Mouse (Mus musculus): Measurements from ENCODE around the gene Isoc2a. TPM values are rescaled to one million over a fixed set of nuclear protein-coding genes. Genes with fewer than 3 reads are reported as not detected.
"Not testable (repeated sequence)": the region's sequence is repeated elsewhere in the genome, so short reads cannot be mapped to it uniquely, and the experiment has no call there.

Gene Isoc2a
- total RNA-seq (2017), result 3.8 and 6.5 TPM in 2 replicates

DNA sequence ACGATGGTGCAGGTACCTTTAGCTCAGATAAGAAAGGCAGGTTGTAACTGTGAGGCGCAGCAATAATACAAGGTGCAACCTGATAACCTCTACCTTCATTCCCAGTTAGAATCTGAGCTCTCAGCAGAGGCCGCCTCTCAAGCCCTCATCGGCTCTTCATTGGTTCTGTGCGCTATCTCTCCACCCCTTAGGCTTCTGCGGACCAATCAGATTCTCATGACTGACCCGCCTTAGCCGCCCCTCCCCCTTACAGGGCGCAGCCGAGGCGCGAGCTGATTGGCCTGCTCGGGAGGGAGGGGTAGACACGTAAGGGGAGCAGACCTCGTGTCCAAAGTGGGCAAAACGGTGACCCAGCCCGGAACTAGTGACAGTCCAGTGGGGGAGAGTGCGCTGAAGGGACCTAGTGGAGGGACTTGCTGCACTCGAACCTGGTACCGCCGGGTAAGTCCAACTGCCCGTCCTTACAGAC, at the start of gene Isoc2a:
TSS of gene Isoc2a (plus strand) at position 401 of the 469 bp plus-strand sequence.
- peak; percentile 99 for ATAC-seq (replicated peaks; ENCODE audit: low read depth, poor library complexity, severe bottlenecking)

DNA sequence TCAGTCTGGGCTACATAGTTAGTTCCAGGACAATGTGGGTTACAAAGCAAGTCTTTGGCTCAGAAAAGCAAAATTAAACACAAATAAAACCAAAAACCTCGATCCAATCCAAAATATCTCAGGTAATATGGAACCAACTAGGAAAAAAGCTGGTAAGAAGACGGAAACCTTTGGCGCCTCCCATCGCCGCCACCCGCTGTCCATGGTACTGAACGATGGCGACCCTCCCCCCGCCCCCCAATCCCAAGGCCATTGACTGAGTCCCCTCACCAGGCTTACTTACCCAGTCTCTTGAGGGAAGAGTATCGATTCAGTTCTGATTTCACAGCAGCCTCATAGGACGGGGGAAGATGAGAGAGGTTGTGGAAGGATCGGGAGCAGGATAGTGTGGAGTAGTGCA, 46.5 kb upstream of the Isoc2a start:
- no peak for ATAC-seq (replicated peaks; ENCODE audit: low read depth, poor library complexity, severe bottlenecking)

DNA sequence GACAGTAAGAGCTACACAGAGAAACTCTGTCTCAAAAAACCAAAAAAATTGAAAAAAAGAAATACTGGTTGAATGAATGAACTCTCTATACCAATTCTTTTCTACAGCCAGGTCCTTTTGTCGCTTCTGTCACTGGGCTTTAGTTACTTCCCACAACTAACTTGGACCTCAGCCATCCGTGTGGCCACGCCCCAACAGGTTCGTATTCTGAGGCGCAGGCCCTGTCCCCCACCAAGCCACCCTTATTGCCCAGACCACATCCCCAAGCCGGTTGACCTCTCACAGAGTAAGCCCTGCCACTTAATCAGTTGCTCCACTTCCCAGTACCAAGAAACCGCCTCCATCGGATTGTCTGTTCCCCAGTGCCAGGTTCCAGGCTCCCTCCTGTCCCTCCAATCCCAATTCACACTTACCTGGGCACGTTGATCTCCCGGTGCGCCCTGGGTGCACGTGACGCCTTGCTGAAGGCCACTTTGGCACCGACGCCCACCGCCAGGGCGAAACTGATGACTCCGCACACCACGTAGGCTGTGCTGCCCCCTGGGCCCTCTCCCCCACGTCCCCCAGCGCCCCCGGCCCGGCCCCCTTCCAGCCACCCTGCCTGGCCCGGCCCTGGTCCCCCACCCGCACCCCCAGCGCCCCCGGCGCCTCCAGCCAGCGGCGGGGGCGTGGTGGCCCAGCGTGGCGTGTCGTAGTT, 41.2 kb upstream of the Isoc2a start:
- ATAC-seq (replicated peaks; ENCODE audit: low read depth, poor library complexity, severe bottlenecking), result peak; percentile 22

DNA sequence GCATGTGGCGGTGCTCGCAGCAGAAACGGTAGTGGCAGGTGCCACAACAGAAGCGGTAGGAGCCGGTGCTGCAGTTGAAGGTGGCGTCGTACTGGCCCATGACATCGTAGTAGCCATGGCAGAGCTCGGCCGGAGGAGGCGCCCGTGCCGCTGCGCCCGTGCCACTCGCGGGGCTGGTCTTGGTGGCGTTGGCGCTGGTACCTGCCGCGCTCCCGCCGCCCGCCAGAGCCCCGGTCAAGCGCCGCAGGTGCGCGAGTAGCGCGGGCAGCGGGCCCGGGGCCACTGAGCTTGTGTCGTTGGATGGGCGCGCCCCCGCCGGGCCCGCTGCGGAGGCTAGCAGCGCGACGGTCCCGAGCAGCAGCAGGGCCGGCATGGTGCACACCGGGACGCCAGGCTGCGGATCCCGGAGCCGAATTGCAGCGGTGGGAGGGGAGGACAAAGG, 40.6 kb upstream of the Isoc2a start:
- ATAC-seq (replicated peaks; ENCODE audit: low read depth, poor library complexity, severe bottlenecking), result peak; percentile 98

DNA sequence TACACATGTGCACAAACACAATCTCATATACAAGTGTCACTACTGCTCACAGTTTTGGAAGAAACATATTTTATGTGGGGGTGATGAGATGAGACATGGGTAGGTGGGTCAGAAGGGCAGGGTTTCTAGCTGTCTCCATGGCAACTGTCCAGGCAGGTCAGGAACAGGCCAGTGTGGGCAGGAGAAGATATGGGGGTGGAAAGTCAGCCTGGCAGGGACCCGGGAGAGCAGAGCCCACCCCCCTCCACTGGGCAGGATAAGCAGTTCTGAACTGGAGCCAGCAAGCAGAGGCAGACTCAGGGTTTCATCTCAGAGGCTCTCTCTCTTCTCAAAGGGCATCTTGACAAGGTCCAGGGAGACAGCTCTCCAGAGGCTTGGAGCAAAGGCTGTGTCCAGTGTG, 39.3 kb upstream of the Isoc2a start:
- no peak for ATAC-seq (replicated peaks; ENCODE audit: low read depth, poor library complexity, severe bottlenecking)

DNA sequence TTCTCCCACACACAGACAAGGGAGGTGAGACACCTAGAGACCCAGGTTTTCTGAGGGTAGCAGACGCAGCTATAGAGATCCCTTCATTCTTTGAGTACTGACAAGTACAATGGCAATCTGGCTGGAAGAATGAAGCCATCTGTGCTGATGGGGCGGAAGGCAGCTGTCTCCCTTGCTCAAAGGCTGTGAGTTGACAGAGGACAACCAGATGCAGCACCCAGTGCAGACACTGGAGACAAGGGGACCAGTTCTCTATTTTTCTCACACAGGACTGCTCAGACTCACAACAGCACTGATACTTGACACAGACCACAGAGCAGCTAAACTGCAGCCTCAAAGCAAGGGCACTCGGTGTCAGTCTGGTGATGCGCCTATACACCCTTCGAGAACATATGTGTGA, 34.9 kb upstream of the Isoc2a start:
- ATAC-seq (replicated peaks; ENCODE audit: low read depth, poor library complexity, severe bottlenecking), result no peak

DNA sequence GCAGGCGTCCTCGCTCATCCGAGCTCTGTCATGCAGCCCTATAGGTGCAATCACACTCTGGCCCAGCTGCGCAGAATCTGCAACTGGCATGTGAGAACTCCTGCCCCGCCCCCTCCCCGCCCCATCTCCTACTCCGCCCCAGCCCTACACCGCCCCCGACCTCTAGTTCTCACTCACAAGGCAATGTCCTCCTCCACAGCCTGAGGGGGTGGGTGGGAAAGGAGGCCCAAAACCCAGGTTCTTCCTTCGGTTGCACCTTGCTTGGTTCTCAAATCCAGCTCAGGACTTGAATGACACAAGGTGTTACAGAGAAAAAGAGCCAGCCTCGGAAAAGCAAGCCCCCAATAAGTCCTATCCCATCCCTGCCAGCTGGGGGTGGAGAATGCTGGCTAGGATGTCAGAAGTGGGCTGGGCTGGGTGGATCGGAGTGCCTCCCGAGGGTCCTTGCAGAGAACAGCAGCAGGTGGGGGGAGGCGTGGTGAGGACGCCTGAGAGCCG, 34.3 kb upstream of the Isoc2a start:
- ATAC-seq (replicated peaks; ENCODE audit: low read depth, poor library complexity, severe bottlenecking), result peak; percentile 55

DNA sequence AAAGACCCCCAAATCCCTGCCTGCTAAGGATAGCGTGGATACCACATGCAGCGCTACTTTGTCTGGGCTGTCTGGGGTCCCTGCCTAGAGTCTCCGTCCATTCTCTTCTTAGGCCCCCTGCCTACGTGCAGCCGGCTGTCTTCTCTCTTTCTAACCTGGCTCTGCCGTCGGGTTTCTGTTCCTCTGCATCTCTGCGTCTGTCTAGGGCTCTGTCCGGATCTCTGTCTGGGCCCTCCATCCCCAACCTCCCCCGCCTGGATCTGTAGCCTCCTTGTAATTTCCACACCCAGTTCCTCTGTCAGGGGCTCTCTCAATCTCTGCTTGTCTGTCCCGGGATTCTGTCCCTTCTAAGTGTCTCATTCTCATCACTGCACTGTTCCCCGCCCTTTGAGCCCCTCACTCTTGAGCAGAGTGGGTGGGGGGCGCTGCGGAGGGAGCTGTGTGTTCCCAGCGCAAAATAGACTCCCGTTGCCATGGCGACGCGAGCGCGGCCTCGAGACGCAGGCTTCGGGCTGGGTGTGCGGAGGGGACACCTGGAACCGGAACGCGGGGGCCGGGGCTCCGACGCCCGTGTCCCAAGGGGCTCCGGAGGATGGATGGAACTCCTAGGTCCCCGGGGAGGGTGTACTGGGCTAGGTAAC, 33.2 kb upstream of the Isoc2a start:
- no peak for ATAC-seq (replicated peaks; ENCODE audit: low read depth, poor library complexity, severe bottlenecking)

DNA sequence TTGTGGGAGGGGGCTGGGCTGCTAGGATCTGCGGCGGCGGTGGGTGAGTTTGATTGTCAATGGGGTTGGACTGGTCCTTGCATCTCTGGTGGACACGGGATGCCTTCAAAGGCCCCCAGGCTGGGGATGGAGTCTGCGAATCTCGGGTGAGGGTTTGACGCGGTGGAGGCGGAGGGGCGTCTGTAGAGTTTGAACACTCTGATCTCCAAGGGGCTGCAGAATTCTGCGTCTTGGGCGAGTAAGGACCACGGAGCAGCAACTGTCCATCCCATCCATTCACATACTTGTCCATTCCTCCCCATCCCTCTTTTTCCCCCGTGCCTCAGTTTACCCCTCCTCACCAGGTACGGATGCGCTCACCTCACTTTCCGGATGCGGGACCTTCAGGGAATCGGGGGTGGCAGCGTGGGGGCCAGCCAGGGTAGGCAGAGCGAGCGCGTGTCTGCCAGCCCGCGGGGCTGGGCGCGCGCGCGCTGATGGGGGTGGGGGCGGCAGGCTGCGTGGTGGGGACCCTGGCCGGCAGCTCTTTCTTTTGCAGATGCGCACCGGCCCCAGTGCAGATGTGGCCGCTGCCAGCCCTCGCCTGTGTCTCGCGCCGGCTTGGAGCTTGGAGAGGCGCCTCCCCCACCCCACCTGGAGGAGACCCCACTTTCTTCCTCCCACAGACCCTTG, 32.6 kb upstream of the Isoc2a start, which contains the start of gene Shisa7:
TSS of gene Shisa7 (minus strand) at position 452 of the 672 bp plus-strand sequence.
- ATAC-seq (replicated peaks; ENCODE audit: low read depth, poor library complexity, severe bottlenecking), result no peak

DNA sequence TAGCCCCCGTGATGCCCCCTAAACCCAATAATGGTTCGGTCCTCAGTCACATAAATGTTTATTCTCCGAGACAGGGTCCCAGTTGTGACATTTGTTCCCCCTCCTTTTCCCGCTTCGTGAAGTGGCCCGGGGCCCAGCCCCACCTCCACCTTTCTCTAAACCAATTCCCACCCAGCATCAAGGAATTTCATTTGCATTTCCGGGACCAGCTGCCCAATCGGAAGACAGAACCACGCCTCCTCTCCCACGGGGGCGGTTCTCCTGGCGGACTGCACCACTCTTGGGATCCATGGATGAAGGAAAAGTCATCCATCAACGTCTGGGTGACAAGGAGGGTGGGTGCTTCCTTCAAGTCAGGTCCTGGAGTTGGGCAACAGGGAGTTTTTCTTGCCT, 32.0 kb upstream of the Isoc2a start:
- ATAC-seq (replicated peaks; ENCODE audit: low read depth, poor library complexity, severe bottlenecking), result no peak

DNA sequence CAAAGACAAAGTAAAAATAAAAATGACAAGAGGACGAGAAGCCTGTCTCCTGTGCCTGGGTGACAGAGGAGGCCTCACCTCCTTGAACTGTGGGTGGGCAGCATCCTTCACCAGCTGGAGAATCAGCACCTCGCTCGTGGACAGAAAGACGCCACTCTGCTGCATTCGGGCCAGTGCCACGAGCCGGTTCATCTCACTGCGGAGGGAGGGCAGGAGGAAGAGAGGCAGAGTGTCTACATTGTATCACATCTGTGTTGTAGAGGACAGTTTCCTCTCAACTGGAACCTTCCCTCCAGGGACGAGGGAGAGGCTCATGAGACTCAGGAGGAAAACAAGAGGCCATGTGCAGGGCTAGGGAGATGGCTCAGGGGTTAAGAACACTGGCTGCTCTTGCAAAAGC, 27.6 kb upstream of the Isoc2a start:
- no peak for ATAC-seq (replicated peaks; ENCODE audit: low read depth, poor library complexity, severe bottlenecking)

DNA sequence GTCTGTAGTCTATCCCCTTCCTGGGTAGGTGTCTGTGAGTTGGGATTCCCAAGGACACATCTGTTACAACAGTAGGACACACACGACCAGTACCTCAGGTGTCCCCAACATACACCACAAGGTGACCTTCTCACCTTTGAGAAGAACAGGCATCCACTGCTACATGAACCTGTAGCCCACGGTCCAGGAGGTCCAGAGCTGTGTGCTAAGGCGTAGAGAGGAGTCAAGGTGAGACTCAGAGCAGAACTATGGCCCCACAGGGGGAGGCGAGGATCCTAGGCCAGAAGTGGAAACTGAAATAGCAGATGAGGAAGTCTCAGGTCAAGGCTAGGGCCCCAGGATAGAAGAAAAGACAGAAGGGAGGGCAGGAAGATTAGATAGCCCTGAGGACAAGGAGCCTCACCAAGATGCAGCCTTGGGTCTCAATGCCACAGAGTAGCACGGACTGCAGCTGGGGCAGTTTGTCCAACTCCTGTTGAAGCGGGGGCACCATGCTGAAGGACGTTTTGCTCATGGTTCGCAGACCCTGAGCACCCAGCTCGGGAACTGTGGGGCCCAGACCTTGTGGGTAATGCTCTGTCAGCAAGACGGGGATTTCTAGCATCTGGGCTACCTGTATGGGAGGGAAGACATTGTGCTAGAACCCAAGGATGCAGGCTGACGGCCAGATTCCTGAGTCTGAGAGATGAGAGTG, 26.2 kb upstream of the Isoc2a start:
- ATAC-seq (replicated peaks; ENCODE audit: low read depth, poor library complexity, severe bottlenecking), result no peak

DNA sequence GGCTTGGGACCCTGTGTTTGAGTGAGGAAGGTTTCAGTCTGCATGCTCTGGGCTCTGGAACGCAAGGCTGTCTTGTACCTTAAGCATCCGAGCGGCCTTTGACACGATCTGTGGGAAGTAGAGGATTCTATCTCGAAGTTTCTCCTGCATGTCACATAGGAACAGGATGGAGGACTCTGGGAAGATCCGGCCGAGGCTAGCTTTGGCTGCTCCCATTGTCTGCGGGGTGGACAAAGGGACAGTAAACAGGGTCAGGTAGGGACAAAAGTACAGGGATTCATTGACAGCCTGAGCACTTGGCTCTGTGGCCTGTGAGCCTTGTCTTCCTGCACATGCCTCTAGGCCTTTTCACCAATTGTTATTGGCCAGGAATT, 25.7 kb upstream of the Isoc2a start:
- no peak for ATAC-seq (replicated peaks; ENCODE audit: low read depth, poor library complexity, severe bottlenecking)

DNA sequence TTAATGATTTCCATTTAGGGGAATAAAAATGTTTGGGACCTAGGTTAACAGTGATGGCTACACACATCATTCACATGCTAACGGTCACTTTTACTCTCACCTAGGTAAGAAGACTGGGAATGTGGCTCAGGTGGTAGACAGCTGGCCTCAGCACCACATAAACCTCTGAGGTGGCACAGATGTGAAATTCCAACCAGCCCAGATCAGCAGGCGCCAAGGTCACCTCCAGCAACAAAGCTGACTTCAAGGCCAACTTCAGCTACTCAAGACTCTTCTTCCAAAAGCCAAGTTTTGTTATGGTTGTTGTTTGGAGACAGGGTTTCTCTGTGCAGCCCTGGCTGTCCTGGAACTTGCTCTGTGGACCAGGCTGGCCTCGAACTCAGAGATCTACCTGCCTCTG, 23.3 kb upstream of the Isoc2a start:
- ATAC-seq (replicated peaks; ENCODE audit: low read depth, poor library complexity, severe bottlenecking), result no peak

DNA sequence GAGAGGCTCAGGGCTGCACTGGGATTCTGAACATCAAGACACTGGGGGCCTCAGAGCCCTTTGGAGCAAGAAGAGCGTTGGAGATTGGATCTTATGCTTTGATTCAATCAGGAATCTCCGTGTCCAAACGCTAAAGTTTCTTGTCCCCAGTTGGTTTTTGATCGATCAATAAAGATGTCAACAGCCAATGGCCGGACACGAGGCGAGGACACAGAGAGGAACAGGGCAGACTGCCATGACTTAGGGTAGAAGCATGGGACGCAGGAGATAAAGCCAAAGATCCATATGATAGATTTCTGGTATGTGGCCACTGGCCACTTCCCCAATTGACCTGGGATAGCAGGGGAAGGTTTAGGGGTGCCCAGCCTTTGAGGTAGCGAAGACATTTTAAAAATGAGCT, 20.4 kb upstream of the Isoc2a start:
- no peak for ATAC-seq (replicated peaks; ENCODE audit: low read depth, poor library complexity, severe bottlenecking)

DNA sequence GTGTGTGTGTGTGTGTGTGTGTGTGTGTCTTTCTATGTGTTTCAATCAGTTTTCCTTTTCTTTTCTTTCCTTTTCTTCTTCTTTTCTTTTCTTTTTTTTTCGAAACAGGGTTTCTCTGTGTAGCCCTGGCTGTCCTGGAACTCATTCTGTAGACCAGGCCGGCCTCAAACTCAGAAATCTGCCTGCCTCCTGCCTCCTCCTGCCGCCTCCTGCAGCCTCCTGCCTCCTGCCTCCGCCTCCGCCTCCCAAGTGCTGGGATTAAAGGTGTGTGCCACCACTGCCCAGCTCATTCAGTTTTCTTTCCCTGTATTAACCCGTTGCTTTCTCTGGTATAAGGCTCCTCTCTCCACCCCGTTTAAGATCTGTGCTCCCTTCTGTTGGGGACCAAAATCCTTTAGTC, 19.6 kb upstream of the Isoc2a start:
- ATAC-seq (replicated peaks; ENCODE audit: low read depth, poor library complexity, severe bottlenecking), result no peak

DNA sequence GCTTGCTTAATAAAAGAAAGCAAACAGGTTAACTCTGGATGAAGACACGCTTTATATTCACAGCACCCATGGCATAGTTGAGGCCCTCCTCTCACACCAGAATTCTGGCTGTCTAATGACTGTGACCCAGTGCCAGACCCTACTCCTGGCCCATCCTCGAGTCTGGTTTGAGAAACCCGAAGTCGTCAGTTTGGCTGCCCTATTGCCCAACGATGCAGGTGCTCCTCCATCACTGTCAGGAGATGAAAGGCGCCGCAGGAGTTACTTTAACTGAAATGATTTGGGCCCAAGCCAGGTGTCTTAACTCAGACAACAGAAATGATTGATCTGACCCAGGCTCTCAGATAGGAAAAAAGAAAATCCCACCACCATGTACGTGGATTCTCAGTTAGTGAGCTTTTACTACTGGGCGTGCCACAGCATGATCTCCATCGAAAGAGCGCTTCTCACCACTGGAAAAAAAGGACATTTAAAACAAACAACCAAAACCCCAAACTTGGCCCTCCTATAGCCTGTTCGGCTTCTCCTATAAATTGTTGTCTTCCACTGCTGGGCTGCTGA, 17.5 kb upstream of the Isoc2a start:
- ATAC-seq (replicated peaks; ENCODE audit: low read depth, poor library complexity, severe bottlenecking), result no peak

DNA sequence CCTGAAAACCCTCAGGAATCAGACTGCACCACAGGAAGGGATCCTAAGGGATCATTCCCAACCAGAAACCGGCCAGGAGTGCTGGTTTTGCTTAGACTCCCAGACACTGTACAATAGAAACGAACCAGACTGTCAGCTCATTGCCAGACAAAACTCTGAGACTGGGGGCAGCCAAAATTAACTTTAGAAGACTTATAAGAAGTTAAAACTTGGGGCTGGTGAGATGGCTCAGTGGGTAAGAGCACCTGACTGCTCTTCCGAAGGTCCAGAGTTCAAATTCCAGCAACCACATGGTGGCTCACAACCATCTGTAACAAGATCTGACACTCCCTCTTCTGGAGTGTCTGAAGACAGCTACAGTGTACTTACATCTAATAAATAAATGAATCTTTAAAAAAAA, 16.0 kb upstream of the Isoc2a start:
- not testable (repeated sequence) for ATAC-seq (replicated peaks; ENCODE audit: low read depth, poor library complexity, severe bottlenecking)

DNA sequence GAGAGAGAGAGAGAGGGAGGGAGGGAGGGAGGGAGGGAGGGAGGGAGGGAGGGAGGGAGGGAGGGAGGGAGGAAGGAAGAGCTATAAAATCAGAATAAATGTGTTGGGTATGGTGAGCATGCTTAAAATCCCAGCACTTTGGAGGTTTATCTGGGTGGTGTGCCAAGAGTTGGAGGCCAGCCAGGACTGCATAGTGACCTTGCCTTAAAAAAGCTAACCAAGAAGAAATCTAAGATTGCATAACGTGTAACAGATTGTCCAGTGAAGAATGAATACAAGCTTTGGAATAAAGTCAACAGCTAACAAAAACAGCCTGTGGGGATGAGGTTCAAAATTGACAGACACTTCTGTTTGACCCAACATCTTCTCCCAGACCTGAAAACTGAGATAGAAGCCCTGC, 13.9 kb upstream of the Isoc2a start:
- no peak for ATAC-seq (replicated peaks; ENCODE audit: low read depth, poor library complexity, severe bottlenecking)

DNA sequence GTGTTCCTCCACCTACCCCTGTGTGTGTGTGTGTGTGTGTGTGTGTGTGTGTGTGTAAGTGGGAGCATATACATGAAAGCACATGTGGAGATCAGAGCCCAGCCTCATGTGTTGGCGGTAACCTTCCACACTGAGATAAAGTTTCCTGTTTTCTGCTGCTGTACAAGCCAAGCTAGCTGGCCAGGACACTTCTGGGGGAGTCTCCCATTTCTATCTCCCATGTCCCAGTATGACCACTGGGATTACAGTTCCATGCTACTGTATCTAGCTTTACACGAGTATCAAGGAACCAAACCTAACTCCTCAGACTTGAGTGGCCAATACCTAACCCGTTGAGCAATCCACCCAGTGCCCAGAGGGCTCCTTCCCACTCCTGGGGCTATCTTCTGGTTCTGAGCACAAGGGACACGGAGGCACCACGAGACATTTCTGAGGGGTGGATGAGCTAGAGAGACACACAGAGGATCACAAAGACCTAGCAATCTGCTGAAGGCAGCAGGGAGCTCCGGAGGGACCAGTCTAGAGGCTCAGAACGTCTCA, 13.3 kb upstream of the Isoc2a start:
- no peak for ATAC-seq (replicated peaks; ENCODE audit: low read depth, poor library complexity, severe bottlenecking)
